Mouse (Mus musculus) liver, adult (tissue): Measurements from ENCODE around the gene Nos1.

Experiments
- GATA4 ChIP-seq: IDR thresholded peaks from 2 replicates; pipeline ENCODE4 v1.6.1; 2014; ENCODE audit warnings: mild to moderate bottlenecking, low read length; ENCODE audit not compliant: insufficient replicate concordance

Nos1 gene

DNA sequence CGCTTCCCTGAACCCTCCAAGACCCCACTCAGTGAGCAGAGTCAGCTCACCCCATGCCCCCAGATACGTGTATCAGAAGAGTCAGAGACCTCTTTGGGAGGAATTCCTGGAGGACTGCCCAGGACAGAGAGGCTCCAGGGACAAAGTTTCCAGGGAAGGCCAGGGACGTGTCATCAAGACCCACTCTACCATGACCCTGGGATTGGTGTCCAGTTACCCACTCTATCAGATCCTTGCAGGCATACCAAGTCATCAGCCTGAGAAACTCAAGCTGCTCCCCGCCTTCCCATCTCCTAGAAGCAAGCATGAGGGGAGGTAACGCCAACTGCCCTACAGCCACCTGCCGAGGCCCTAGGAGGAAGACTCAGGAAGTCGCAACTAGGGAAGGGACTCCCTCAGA lies 39.6 kb downstream of the Nos1 start:
- TF ChIP-seq GATA4, result no peak

GRCm38 (mm10) chr5:117823811-117824210 lies 43.0 kb downstream of the Nos1 start:
- no peak for TF ChIP-seq GATA4

DNA sequence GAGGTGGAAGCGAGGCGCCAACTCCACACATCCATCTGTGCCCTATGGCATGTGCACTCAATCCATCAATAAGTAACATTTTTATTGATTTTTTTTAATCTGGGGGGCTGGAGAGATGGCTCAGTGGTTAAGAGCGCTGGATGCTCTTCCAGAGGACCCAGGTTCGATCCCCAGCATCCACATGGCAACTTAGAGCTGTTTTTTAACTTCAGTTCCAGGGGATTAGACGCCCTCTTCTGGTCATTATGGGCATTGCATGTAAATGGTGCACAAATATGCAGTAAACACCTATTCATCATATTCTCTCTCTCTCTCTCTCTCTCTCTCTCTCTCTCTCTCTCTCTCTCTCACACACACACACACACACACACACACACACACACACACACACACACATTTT lies 43.7 kb downstream of the Nos1 start:
- TF ChIP-seq GATA4, result no peak

DNA sequence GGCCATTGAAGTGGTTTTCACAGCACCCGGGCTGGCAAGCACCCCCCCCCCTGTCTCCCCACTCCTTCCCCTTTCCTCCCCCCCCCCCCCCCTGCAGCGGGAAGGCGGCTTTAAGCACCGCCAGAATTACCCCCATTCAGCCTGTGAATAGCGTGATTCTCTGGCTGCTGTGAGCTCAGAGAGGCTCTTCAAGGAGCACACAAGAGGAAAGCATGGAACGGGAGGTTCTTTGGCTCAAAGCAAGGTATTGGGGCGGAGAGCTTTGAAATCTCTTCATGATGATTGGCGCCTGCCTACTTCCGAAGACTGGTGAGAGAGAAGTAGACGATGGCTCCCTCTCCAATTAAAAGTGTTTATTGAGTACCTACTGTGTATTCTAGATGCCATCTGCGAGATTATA lies 44.5 kb downstream of the Nos1 start:
- TF ChIP-seq GATA4, result no peak

- no peak for TF ChIP-seq GATA4
Observed at GRCm38 (mm10) chr5:117827366-117827765, 46.5 kb downstream of the Nos1 start.

DNA sequence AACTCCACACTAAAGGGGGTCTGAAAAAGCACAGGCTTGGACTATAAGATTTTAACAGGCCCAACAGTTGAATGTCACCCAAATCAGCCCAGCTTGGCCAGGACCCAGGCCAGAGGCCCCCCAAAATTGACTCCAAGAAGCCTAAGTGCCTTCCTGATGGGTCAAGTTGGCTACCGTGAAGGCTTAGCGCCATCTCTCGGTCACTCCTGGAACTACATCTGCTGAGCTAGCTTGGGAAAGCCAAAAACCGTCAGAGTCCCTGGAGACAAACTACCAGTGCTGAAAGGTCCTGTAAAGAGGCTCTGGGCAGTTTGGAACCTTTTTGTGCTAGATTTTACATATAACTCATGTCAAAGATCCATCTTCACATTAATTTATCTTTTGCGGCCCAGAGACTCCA lies 56.1 kb downstream of the Nos1 start:
- TF ChIP-seq GATA4, result no peak

GRCm38 (mm10) chr5:117837731-117838130 lies 56.9 kb downstream of the Nos1 start:
- no peak for TF ChIP-seq GATA4

DNA sequence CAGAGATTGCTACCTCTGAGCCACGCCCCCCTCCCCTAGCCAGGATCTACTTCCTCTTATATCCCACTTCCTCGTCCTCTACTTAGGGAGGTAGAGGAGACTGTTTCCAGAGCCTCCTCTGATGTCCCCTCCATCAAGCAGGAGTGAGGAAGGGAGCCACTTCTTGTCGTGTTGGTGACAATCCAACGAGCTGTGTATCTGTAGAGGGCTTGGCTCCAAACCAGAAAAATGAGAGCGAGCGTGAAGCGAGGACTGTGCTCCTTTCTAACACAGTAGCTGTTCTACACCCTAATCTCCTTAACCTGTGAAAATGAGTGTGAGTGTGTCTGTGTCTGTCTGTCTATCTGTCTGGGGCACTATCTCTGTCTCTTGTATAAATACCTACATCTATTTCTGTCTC lies 58.7 kb downstream of the Nos1 start:
- TF ChIP-seq GATA4, result no peak

GRCm38 (mm10) chr5:117840203-117840602 lies 59.4 kb downstream of the Nos1 start:
- TF ChIP-seq GATA4, result no peak

- no peak for TF ChIP-seq GATA4
Observed at GRCm38 (mm10) chr5:117840988-117841387, 60.2 kb downstream of the Nos1 start.

DNA sequence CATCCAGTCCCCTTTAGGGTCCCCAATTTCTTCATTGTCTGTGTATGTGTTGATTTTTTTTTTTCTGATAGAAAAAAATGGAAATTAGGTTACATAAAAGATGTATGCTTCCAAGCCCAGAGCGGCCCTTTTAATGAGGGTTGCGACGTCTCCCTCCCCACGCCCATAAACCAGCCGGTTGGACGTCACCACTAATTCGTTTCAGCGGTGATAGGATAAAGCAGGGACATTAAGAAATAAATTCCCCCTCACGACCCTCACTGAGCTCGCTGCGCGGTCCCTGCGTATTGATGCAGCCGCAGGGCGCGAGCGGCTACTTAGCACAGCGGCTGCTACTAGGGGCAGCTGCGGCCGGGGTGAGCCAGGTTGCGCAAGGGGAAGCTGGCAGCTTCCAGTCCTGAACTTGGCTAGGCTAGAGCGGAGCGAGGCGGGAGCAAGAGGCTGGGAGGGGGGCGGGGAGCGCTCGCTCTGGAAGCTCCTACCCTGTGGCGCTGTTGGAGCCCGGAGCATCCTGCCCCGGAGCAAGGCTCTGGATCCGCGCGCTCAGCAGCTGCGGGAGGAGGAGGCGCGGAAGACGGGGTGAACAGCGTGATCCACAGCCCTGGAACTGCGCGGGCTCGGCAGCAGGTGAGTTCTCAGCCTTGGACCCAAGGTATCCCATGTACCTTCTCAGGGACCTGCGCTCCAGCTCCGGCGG lies 61.0 kb downstream of the Nos1 start:
- no peak for TF ChIP-seq GATA4

GRCm38 (mm10) chr5:117842699-117843098 lies 61.9 kb downstream of the Nos1 start:
- TF ChIP-seq GATA4, result no peak

GRCm38 (mm10) chr5:117844611-117845010 lies 63.8 kb downstream of the Nos1 start:
- no peak for TF ChIP-seq GATA4

- TF ChIP-seq GATA4, result no peak
Observed at GRCm38 (mm10) chr5:117850474-117850873, 69.6 kb downstream of the Nos1 start.

GRCm38 (mm10) chr5:117853741-117854140 lies 72.9 kb downstream of the Nos1 start:
- TF ChIP-seq GATA4, result no peak

GRCm38 (mm10) chr5:117864588-117865300 lies 83.9 kb downstream of the Nos1 start:
- no peak for TF ChIP-seq GATA4

GRCm38 (mm10) chr5:117865876-117866275 lies 85.0 kb downstream of the Nos1 start:
- no peak for TF ChIP-seq GATA4

- TF ChIP-seq GATA4, result no peak
Observed at GRCm38 (mm10) chr5:117871614-117872013, 90.8 kb downstream of the Nos1 start.

DNA sequence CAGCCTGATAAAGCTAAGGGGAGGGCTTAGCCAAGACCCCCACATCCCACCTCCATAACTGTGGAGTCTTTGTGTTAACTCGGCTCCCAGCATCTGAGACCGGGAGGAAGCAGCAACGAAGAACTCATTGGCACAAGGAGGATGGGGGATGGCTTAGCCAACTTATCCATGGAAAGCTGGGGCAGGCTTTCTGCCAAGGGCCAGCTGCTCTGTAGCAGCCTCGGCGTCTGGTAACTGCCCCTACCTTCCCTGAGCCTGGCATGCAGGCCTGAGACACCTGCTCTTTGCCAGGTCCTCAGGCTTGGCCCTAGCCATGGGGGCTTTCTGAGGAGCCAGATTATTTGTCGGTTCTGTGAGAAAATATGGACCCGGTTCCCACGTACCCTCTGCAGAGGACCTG lies 93.0 kb downstream of the Nos1 start:
- TF ChIP-seq GATA4, result no peak
